Mouse (Mus musculus) CD4-positive, CD25-positive, alpha-beta regulatory T cell, adult 4 months (primary cell): ENCODE data around the gene Vmn1r80. TPM values are rescaled to one million over a fixed set of nuclear protein-coding genes. Genes with fewer than 3 reads are reported as not detected.
"Not testable (repeated sequence)": the region's sequence is repeated elsewhere in the genome, so short reads cannot be mapped to it uniquely, and the experiment has no call there.

Source experiments
- ATAC-seq: one replicate; pipeline ENCODE4 v1.8.0; 2017
- polyA plus RNA-seq, 2 experiments: library from polyadenylated mRNA; unstranded; fragments of 100-300 nt; shearing (Covaris generic); gene quantifications; one replicate each; pipeline ENCODE4 v1.2.1; 2017

Vmn1r80 gene
- under 1 TPM in 1 of 2 experiments, not detected in 1; 0.16 TPM for polyA plus RNA-seq

GRCm38 (mm10) chr7:12188986-12189385 lies at the start of gene Vmn1r80:
Gene Vmn1r80, plus strand, starts transcription at chr7:12189286.
- ATAC-seq: no peak

- no peak for ATAC-seq
Observed at GRCm38 (mm10) chr7:12149957-12150356, 39.1 kb upstream of the Vmn1r80 start, which contains the start of gene Vmn1r78. Gene Vmn1r78, plus strand, starts transcription at chr7:12150257.

- ATAC-seq: peak; percentile 58
Observed at GRCm38 (mm10) chr7:12156463-12156862, 32.6 kb upstream of the Vmn1r80 start.

GRCm38 (mm10) chr7:12170979-12171378 lies 18.1 kb upstream of the Vmn1r80 start, which contains the start of gene Vmn1r79:
Gene Vmn1r79, plus strand, starts transcription at chr7:12171279.
- ATAC-seq: not testable (repeated sequence)

GRCm38 (mm10) chr7:12172926-12173325 lies 16.2 kb upstream of the Vmn1r80 start:
- not testable (repeated sequence) for ATAC-seq

- no peak for ATAC-seq
Observed at GRCm38 (mm10) chr7:12204141-12204540, 15.1 kb downstream of the Vmn1r80 start.

Other genes starting within 250 kb of the Vmn1r80 start
- not detected for gene Vmn1r77, start 152.5 kb upstream of the Vmn1r80 start, polyA plus RNA-seq
- gene Vmn1r78, start 39.0 kb upstream of the Vmn1r80 start, polyA plus RNA-seq: not detected
- under 1 TPM in 1 of 2 experiments, not detected in 1; 0.24 TPM for gene Vmn1r79, start 18.0 kb upstream of the Vmn1r80 start, polyA plus RNA-seq
- under 1 TPM in 1 of 2 experiments, not detected in 1; 0.08 TPM for gene Vmn1r81, start 79.0 kb downstream of the Vmn1r80 start, polyA plus RNA-seq
- gene Vmn1r82, start 111.1 kb downstream of the Vmn1r80 start, polyA plus RNA-seq: not detected
- not detected for gene Vmn1r83, start 140.2 kb downstream of the Vmn1r80 start, polyA plus RNA-seq
- under 1 TPM in 1 of 2 experiments, not detected in 1; 0.11 TPM for gene Vmn1r84, start 180.0 kb downstream of the Vmn1r80 start, polyA plus RNA-seq
- 1 to 10 TPM; 2.6 to 5.5 TPM for gene Zfp551, start 233.5 kb downstream of the Vmn1r80 start, polyA plus RNA-seq